Mouse (Mus musculus) kidney, adult 2 months (tissue): ENCODE results near the gene Esrrb.

Experiments
- CTCF ChIP-seq: fragments of 200-500 bp; conservative IDR thresholded peaks from 2 replicates; pipeline ENCODE4 v1.5.1; 2011; ENCODE audit warnings: low read depth, mild to moderate bottlenecking, control low read depth, low read length, moderate library complexity, mixed read lengths; ENCODE audit not compliant: insufficient read depth, insufficient read length
- POLR2A ChIP-seq: fragments of 200-500 bp; IDR thresholded peaks from one replicate; pipeline ENCODE4 v1.6.1; 2011; ENCODE audit warnings: low read depth, low read length, control low read depth

GRCm38 (mm10) chr12:86359873-86360272 lies 1.0 kb upstream of the Esrrb start:
- no peak for TF ChIP-seq CTCF
- no peak for TF ChIP-seq POLR2A
